Mouse (Mus musculus) embryonic fibroblast, embryonic 13.5 days (primary cell): ENCODE results near the gene Gpr157. TPM values are rescaled to one million over a fixed set of nuclear protein-coding genes. Genes with fewer than 3 reads are reported as not detected.

Experiments
- H3K27ac ChIP-seq: 2 replicates; pipeline ENCODE4 v1.5.1; 2012; ENCODE audit warnings: low read length, control low read depth, inconsistent platforms; ENCODE audit not compliant: insufficient read depth
- H3K4me1 ChIP-seq: 2 replicates; pipeline ENCODE4 v1.6.1; 2011; ENCODE audit warnings: low read length; ENCODE audit not compliant: control insufficient read depth, insufficient read depth
- H3K4me3 ChIP-seq: 2 replicates; pipeline ENCODE4 v1.5.1; 2011; ENCODE audit warnings: mild to moderate bottlenecking, control low read depth, low read length; ENCODE audit not compliant: insufficient read depth
- CTCF ChIP-seq: IDR thresholded peaks from 2 replicates; pipeline ENCODE4 v1.5.1; 2011; ENCODE audit warnings: mild to moderate bottlenecking, control low read depth, low read length, moderate library complexity, borderline replicate concordance; ENCODE audit not compliant: insufficient read depth
- POLR2A ChIP-seq: IDR thresholded peaks from 2 replicates; pipeline ENCODE4 v1.6.1; 2011; ENCODE audit warnings: low read depth, mild to moderate bottlenecking, control low read depth, low read length, moderate library complexity
- polyA plus RNA-seq: library from polyadenylated mRNA; stranded (reverse); fragments of >200 nt; gene quantifications from 2 replicates; pipeline ENCODE4 v1.2.4, GENCODE M21; 2011; ENCODE audit warnings: low read depth; ENCODE audit not compliant: missing spikeins, insufficient read length

Gpr157 gene
- polyA plus RNA-seq, 1 experiment, result 2.3 TPM

DNA sequence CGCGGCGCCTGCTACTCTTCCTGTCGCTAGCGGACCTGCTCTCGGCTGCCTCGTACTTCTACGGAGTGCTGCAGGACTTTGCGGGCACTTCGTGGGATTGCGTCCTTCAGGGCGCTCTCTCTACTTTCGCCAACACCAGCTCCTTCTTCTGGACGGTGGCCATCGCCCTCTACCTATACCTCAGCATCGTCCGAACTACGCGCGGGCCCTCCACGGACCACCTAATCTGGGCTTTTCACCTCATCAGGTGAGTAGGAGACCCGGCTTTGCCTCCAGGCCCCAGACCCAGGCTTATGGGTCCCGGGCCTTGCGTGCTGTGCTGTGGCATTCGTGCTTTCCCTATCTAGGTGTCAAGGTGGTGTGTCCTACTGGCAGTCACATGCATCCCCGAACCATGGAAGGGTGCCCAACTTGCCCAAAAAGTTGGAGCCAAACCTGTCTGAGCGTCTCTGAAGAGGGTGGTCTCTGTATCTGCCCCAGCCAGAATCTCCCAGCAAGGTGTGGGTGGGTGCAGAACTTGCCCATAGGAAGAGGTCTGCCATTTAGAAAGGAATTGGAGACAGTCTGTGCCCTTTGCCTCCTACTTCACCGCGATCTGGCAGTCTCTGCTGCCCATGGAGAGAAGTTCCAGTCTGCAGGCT lies 845 bp downstream of the Gpr157 start:
- TF ChIP-seq POLR2A (no peak), CTCF (no peak)
- Histone ChIP-seq H3K27ac (no peak overlapping the region), H3K4me3 (peak overlapping the region; percentile 49), H3K4me1 (no peaks in the 10 kb centered on the region)

DNA sequence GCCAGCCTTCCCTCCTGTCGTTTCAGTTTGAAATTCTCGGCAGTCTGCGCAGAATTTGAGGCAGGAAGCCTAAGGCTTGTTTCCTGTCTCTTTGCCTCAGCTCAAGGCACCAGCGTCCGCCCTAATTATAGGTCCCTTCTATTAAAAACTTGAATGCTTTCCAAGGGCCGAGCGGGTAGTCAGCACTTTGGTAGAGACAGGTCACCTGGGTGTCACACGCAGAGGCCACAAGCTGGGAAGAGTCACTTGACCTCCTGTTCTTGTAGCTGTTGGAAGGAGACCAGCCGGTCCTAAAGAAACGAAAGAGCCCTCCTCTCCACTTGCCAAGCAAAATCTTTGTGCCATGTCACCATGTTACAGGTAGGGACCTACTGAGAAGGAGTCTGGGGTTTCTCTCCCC lies 2.0 kb downstream of the Gpr157 start:
- no peaks in the 10 kb centered on the region for H3K4me1 ChIP-seq
- H3K4me3 ChIP-seq, result no peak overlapping the region
- no peak overlapping the region for H3K27ac ChIP-seq
- no peak for TF ChIP-seq POLR2A

DNA sequence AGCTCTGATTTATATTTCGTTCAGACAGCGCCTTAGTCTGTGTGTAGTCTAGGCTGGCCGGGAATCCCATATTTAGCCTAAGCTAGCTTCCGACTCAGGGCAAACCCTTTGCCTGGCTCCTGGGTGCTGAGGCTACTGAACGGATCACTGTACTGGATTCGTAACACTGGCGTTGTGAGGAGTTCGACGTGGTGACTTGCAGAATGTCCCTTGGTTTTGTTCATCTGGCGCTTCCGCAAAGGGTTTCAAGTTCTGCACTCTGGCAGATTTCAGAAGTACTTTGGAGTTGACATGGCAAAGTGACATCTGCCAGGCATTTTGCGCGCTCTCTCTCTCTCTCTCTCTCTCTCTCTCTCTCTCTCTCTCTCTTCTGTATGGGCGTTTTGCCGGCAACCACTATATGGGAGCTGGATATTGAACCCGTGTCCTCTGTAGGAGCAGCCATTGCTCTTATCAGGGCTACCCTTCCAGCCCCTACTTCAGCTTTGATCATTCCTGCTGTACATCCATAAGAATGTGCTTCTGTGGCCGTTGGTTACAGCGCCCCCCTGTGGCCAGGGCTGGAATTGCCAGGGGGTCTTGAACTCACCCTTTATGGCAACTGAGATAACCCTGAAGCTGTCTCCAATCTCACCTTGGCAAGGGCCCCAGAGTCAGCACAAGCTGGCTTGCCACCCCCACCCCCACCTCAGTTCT lies 4.9 kb downstream of the Gpr157 start:
- no peak for TF ChIP-seq POLR2A
- TF ChIP-seq CTCF, result peak; percentile 47; the same call in 1 of the 2 replicates
- H3K27ac ChIP-seq, result no peak overlapping the region
- no peak overlapping the region for H3K4me3 ChIP-seq
- no peaks in the 10 kb centered on the region for H3K4me1 ChIP-seq

DNA sequence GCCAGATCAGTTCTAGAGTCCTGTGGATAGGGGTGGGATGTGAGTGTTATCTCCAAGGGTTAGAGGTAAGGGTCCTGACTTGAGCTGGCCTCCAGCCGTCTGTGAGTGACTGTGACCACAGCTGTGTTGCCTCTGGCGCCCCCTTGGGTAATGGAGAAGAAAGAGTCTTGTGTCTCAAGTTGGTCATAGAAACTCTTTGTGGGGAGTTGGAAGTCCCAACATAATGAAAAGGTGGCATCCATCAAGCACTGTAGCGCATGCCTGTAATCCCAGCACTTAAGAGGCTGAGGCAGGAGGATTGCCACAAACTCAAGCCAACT lies 5.4 kb downstream of the Gpr157 start:
- Histone ChIP-seq H3K4me1 (no peaks in the 10 kb centered on the region), H3K27ac (no peak overlapping the region), H3K4me3 (no peak overlapping the region)
- no peak for TF ChIP-seq POLR2A
- TF ChIP-seq CTCF, result no peak

DNA sequence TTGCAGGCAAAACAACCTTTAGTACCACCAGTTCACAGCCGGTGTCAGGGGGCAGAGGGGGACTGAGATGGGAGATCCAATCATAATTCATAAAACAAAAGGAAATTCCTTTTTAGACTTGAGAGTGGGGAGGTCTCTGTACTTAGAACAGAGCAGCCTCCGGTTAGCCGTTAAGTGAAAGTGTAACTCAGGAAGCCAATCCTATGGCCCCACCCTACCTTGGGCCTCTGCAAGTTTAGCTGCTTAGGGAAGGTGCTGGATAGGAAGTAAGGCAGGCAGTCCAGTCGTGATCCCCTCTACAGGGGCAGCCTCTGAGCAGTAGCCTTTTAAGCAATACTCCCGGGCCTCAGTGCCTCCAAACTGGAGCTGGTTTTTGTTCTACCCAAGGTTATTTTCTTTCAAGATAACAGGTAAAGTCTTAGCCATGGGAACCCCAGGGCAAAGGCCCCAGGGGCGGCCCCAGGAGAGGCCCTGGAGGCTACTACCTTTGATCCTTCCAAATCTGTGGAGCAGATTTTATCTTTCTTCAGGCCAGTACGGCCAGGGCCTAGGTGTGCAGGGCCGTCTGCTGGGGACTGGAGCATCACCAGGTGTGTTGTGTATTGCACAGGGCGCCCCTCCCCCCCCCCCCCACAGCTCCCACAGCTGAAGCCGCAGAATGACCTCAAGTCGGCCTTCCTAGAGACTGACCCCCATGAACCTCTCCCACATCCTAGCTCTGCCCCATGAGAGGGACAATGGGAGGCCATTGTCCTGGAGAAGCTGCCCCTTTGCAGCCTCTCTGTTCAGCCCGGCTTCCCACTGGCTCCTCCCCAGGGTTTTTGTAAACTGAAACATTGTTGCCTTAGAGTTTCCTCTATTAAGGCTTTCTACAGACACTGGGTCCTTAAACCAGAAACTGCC lies 6.6 kb downstream of the Gpr157 start:
- no peaks in the 10 kb centered on the region for H3K4me1 ChIP-seq
- no peak for TF ChIP-seq POLR2A
- TF ChIP-seq CTCF, result no peak
- no peak overlapping the region for H3K4me3 ChIP-seq
- no peak overlapping the region for H3K27ac ChIP-seq

DNA sequence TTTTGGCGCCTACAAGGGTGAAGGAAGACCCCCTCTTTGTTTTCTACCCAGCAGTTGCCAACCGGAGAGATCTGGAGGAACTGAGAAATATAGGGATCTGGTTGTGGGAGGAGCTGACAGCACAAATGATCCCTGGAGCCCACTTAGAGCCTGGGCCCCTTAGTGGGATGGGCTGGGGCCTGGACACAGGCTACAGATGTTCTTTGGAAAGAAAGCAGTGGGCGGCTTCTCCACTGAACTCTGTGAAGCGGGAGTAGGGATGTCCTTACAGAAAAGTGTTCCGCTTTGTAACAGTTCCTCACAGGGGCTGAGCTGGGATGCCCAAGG lies 7.3 kb downstream of the Gpr157 start:
- Histone ChIP-seq H3K4me3 (no peak overlapping the region), H3K27ac (no peak overlapping the region), H3K4me1 (no peaks in the 10 kb centered on the region)
- TF ChIP-seq CTCF (no peak), POLR2A (no peak)

DNA sequence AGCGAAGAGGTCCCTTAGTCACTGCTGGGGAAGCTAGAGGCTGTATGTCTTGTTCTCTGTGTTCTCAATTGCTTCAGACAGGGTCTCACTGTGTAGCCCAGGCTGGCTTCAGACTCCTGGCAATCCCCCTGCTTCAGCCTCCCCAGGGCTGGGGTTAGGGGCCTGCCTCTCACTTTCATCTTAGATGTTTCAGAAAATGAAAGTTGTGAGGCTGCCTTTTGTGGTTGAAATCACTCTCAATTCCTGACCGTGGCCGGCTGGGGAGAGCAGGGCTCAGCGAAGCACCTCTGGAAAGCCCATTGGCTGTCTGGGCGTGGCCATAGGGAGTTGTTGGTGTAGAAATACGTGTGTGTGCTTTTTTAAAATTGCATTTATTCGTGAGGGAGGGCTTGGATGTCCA lies 9.1 kb downstream of the Gpr157 start:
- H3K4me3 ChIP-seq, result no peak overlapping the region
- no peaks in the 10 kb centered on the region for H3K4me1 ChIP-seq
- no peak overlapping the region for H3K27ac ChIP-seq
- TF ChIP-seq CTCF (no peak), POLR2A (no peak)

DNA sequence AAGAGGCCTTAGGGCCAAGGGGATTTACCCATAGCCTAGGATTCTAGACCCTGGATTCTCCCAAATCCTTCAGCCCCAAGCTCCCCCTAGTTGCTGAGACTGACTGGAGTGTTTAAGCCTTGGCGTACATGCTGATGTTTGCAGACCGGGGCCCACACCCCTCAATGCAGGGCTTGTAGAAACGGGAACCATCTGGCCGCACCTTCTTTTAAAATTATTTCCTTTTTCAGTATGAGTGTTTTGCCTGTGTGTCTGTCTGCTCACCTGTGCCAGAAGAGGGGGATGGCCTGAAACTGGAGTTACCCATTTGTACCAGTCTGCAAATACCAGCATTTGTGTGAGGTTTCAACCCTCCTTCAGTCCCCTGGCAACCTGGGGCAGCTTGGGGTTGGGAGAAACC lies 10.7 kb downstream of the Gpr157 start:
- no peak overlapping the region for H3K27ac ChIP-seq
- no peaks in the 10 kb centered on the region for H3K4me1 ChIP-seq
- no peak overlapping the region for H3K4me3 ChIP-seq
- TF ChIP-seq POLR2A, result no peak
- TF ChIP-seq CTCF, result no peak

DNA sequence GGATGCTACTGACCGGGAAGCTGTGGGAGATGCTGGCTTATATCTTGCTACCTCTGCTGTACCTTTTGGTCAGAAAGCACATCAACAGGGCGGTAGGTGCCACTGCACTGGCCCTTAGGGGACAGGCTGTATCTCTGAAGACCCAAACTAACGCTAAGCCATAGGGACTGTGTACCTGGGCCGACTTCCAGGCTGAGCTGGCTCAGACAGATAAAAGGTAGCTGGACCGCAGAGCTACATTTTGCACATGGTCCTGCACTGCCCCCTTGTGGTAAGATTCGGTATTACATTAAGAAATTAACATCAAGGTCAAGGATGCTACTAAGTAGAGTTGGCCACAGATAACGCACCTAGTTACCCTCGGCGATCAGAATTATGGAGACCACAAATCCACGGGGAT lies 11.7 kb downstream of the Gpr157 start:
- Histone ChIP-seq H3K4me3 (no peak overlapping the region), H3K4me1 (no peaks in the 10 kb centered on the region)
- TF ChIP-seq POLR2A (no peak), CTCF (peak; percentile 69)

DNA sequence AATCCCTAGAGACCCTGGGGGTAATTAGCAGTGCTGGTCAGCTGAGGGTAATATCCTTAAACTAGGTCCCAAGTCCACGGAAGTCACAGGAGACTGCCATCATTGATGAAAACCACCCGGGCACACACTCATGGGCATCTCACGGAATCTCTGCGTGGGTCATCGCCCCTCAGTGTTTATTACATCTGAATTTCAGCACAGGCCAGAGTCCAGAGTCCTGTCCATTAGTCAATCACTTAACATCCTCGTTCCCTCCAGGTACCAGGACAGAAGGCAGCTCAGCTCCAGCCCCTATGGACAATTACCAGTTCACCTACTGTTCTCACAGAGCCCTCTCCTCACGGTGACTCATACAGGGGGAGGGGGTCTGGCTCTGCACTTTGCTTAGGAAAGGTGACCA lies 15.7 kb downstream of the Gpr157 start:
- Histone ChIP-seq H3K27ac (no peak overlapping the region), H3K4me3 (no peak overlapping the region), H3K4me1 (no peaks in the 10 kb centered on the region)
- TF ChIP-seq CTCF (no peak), POLR2A (no peak)

More for the DNA sequence above, 11.7 kb downstream of the Gpr157 start:
- no peak overlapping the region for H3K27ac ChIP-seq
